Mouse (Mus musculus): ENCODE results near the gene Smim12.

- TF ChIP-seq CTCF (IDR thresholded peaks at IDR 0.05; ENCODE audit: extremely low read depth, insufficient read length, insufficient replicate concordance, low read depth, low read length) (no peak), POLR2A (IDR thresholded peaks at IDR 0.05; ENCODE audit: low read depth, low read length) (no peak)
Measured at GRCm38 (mm10) chr4:127243953-127244352, 369 bp downstream of the Smim12 start.

Data from small intestine, adult 2 months (tissue).